Mouse (Mus musculus): ENCODE data around the gene Ptbp1.

Gene Ptbp1

DNA sequence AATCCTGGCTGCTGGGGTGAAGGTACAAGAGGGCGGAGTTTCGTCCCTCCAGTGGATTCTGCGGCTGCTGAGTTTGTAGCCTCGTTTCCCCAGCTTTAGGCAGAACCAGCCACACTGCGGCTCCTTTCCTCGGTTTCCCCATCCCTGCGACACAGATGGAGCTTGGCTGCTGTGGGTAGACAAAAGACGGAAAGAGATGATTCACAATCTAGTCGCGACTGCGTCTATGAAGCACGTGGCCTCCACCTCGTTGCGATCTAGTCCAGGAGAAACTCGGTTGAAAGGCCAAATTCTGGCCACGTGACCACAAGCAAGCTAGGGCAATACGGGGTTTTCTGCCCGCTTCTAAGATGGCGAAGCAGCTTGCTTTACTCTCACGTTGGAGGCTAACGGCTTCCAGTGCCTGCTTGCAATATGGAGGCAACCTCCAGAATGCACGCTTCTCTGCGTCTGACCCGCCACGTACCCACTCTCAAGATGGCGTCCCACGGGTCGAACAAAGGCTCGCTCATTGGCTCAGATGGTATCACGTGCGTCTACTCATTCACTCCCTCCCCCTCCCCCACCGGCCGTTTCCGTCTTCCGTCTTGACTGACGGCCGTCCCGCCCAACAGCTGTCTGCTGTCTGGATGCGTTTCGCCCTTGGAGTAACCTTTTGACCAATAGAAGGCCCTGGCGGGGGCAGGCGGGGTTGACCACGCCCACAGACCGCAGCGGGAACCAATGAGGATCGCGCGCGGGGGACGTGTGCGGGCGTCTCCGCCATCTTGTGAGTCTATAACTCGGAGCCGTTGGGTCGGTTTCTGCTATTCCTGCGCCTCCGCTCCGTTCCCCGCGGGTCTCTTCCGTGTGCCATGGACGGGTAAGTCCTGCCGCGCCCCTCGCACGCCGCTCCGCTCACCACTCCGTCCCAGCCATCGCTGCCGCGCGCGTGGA, at the start of gene Ptbp1:
TSS of gene Ptbp1 (plus strand) at position 568 of the 936 bp plus-strand sequence.
- DNase-seq (ENCODE audit: low spot score in 2 of 2): peak; percentile 99 to 100

DNA sequence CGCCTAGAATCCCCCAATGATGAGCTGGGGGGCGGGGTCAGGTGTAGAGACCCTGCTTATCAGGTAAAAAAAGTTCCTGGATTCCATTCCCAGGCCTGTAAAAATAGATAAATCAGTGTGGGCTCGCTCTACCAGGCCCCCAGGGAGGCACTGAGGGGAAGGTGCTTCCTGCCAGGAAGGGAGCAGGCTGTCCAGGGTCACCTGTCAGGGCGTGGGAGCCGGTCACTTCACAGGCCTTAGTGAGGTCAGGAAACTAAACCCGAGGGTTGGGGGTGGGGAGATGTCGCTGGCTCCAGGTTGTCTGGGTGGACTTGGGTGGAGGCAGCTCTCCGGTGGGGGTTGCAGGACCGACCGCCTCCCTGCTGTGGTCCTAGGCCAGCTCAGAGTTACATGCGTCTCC, 48.6 kb upstream of the Ptbp1 start:
- DNase-seq (ENCODE audit: low spot score in 2 of 2): no peak

DNA sequence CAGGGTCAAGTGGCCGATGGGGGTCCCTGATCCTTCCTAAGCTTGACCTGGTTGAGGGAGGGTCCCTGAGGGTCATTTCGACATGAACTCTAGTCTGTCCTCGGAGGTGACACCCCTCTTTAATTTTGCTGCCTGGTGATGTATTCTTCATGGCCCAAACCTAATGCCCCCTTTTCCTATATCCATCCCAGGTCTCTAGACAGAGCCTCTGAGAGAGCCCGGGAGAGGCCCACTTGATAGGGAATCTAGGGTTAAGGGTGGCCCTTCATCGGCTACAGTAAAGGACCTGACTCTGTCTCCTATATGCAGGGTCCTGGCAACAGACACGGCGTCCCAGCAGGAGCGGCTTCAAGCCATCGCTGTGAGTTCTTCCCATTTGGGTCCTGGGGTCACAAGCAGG, 47.9 kb upstream of the Ptbp1 start:
- no peak for DNase-seq (ENCODE audit: low spot score in 2 of 2)

DNA sequence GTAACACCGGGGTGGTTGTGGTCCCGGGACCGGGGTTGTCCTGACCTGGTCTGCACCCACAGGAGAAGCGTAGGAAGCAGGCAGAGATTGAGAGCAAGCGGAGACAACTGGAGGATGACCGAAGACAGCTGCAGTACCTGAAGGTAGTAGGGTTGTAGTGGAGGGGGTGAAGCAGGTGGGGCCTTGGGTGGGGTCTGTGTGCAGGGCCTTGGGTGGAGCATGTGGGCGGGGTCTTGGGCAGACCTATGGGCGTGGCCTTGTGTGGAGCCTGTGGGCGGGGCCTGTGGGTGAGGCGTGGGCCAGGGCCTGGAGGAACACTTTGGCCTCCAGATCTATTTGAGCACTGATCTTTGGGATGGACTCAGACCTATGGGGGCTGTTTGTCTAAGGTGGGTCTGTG, 47.3 kb upstream of the Ptbp1 start:
- DNase-seq (ENCODE audit: low spot score in 2 of 2): no peak

DNA sequence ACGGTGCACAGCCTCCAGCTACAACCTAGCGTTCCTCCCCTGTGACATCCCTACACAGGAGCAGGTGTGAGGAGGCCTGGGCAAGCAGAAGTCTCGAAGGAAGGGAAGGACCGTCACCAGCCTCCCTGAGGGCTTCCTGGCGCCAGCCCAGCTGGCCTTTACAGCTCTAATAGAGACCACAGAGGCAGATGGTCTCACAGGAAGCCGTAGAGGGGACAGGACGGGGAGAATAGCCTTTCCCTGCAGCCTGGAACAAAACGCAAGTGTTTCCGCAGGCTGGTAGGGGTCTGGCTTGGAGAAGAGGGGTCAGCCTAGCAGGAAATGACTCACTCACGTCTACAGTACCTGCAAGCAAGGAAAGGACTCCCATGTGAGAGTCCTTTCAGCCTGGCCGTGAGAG, 46.4 kb upstream of the Ptbp1 start:
- no peak for DNase-seq (ENCODE audit: low spot score in 2 of 2)

DNA sequence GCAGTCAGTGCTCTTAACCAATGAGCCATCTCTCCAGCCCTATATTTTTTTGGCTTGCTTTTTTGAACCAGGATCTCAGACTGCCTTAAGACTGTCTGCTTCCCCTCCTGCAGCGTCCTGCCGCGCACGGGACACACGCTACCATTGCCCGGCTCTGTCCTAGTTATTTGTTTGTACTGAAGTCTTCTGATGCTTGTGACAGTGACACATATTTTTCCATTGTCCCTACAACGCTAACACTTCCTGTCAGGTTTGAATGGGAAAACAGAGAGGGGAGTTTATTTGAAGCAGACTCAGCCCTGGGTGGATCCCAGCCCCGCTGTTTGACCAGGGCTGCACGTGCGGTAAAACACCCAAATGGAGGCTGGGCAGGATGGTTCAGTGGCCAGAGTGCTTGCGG, 45.5 kb upstream of the Ptbp1 start:
- DNase-seq (ENCODE audit: low spot score in 2 of 2): no peak

DNA sequence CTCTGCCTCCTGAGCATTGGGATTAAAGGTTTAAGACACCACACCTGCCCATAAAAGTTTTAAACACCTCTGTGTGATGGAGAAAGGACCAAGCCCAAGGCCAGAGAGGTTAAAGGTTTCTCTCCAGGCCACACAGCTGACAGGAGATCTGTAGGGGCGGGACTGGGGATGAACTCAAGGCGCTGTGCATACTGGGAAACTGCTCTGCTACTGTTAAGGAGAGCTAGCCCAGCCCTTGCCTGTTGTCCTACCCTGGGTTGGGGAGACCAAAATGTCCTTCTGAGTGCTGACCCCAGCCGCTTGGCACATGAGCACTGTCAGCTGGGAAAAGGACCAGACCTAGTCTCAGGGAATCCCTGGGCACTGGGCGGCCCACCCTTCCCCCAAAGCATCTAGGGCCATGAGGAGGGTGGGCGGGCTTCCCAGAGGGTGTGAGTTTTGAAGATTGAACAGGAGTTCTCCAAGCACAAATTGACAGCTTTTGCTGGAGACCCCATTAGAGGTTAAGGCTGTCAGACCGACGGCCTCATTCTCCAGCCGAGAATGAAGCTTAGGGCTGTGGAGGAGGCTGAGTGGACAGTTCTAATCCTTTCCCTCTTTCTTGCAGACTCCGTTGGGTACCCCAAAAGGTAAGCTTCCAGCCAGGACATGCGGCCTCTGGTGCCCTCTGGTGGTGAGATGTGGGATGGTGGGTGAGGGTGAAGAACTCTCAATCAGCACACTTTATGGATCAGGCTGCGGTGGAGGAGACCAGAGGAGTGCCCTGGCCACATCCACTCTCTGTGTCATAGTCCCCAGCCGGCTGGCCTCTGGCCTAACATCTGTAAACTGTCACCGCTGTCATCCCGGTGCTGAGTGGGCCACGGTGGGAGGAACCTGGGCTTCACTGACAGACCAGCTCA, 42.2 kb upstream of the Ptbp1 start:
- peak; percentile 74 to 94 for DNase-seq (ENCODE audit: low spot score in 2 of 2)

DNA sequence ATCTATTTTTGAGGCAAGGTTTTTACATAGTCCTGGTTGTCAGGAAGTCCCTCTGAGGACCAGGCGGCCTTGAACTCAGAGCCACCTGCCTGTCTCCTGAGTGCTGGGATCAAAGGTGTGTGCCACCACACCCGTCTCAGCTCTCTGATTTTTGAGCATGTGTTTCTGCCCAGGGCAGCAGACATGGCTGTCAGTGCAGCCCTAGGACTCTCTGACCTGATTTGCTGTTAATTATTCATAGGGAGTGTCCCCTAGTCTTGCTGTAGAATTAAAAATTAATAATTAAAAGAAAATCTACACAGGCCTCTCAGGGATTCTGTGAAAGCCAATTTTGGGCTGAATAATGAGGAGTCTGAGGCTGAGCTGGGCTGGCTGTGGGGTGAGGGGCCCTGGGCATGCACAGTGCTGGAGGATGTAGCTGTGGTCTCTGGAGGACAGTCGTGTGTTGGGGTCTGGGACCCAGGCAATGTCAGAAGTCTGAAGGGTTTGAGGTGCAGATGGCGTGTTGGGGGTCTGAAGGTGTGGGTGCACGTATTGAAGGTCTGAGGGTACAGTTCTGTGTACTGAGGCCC, 39.9 kb upstream of the Ptbp1 start:
- no peak for DNase-seq (ENCODE audit: low spot score in 2 of 2)

DNA sequence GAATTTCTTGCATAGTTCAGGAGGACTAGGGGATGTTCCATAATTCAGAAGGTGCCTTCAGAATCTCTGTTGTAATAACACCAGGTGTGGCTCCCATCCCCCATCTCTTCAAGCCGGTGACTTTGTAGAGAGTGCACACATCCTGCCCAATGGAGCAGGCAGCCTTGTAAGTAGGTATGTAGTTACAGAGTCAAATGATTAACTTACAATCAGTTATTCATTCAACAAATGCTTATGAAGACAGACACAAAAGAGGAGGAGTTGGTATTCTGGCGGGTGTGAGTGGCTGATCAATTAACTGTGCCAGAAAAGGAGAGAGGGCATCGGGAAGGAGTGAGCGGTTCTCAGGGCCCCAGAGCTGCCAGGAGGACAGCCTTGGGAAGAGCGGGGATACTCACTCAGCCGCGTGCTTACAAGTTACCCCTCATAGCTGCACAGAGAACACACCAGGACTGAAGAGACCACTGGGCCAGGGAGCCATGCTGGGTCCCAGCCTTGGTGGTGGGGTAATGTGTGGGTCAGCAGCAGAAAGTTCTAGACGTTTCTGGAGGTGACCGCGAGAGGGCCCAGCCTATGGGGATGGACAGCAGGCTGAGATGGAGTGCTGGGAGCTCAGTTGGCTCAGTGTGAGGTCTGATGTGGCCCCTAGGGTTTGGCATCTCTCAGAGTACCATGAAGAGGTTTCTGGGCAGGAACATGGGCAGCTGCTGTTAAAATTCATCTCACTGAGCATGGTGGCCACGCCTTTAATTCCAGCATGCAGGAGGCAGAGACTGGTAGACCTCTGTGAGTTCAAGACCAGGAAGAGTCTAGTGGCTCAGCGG, 38.3 kb upstream of the Ptbp1 start:
- no peak for DNase-seq (ENCODE audit: low spot score in 2 of 2)

DNA sequence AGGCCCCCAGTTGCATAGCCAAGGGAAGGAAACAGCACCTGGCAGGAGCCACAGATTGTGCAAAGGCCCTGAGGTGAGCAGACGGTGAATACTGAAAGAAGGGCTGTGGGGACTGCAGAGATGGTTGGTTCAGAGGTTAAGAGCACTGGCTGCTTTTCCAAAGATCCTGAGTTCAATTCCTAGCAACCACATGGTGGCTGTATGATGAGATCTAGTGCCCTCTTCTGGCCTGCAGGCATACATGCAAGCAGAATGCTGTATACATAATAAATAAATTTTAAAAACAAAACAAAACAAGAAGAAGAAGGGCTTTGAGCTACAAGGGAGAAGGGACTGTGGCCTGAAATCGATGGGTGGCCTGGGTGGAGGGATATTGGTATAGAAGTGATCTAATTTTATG, 37.1 kb upstream of the Ptbp1 start:
- no peak for DNase-seq (ENCODE audit: low spot score in 2 of 2)

DNA sequence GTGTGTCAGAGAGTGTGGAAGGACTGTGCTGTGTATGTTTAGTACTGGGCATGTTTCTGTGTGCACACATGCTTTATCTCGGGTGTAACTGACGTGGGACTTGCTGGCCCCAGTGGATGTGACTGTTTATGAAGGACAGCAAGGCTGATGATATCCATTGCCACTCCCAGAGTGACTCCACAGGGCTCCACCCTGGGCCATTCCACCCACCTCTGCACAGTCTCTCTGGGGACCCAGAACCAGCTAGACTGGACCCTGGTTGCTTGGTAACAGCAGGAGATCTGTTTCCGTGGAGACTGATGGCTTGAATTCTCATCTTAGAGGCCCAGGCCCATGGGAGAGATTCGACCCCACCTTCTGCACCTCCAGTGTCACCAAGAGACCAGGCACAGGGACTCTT, 36.0 kb upstream of the Ptbp1 start:
- DNase-seq (ENCODE audit: low spot score in 2 of 2): no peak

DNA sequence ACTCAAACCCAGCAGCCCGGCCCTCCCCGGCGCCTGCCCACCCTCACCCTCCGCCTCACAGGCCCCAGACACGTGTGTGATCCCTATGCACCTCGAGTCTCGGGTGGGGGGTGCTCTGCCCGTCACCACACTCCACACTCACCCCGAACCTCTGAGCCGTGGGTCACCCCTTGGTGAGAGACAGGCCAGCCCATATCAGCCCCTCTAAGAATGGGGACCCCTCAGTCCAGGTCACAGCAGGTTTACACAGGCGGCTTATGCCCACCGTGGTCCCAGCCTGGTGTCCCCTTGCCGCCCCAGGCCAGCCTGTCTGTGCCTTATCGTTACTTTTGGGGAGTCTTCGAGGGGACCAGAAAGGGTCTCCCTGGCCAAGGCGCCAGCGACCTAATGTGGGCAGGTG, 34.6 kb upstream of the Ptbp1 start:
- DNase-seq (ENCODE audit: low spot score in 2 of 2): no peak

DNA sequence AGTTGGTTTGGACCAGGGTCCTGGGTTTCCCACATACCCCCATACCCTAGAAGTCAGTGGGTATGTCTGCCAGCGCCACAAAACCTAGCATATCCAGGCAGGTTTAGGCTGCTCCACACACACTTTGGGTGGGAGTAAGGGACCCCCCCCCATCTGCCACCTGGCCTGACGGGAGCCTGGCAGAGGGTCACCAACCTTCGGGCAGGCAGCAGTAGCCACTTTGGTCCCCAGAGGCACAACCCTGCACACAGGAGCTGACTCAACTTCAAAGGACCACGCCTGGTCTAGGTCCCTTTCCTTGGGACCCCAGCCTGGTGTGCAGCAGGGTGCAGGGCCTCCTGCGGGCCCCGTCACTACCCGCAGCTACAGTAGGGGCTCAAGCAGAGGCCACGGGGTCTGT, 34.0 kb upstream of the Ptbp1 start:
- no peak for DNase-seq (ENCODE audit: low spot score in 2 of 2)

DNA sequence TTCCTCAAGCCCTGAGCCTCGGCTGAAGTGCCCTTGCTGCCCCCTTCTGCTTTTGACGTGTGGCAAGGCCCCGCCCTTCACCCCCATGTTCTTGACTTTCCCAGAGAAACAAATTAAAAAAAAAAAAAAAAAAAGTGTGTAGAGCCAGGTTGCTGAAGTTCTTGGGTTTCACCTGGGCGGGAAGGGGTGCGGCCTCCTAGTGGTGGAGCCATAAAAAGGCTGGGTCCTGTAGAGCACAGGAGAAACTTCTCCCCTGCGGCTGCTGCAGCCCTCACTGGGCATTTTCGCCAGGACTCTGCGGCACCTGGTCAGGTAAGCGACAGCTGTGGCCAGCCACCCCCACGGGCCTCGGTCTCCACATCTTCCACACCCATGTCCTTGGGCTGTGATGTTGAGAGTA, 33.4 kb upstream of the Ptbp1 start, which contains the start of gene Misp:
TSS of gene Misp (plus strand) at position 208 of the 400 bp plus-strand sequence.
- DNase-seq (ENCODE audit: low spot score in 2 of 2): no peak

DNA sequence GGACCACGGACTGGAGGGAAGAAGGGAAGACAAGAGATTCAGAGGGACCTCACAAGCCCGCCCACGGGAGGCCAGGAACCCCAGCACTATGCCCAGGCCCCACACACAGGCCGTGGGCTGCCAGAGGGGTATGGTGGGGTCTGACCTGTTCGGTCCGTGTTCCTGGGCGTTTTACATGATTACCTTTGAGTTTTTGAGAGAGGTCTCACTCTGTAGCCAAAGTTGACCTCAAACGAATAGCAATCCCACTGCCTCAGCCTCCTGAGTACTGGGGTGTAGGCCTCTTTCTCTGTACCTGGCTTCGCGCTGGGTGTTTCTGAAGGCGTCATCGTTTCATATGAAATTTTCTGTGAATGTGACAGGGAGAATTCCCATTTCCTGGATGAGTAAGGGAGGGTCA, 32.5 kb upstream of the Ptbp1 start:
- DNase-seq (ENCODE audit: low spot score in 2 of 2): no peak

DNA sequence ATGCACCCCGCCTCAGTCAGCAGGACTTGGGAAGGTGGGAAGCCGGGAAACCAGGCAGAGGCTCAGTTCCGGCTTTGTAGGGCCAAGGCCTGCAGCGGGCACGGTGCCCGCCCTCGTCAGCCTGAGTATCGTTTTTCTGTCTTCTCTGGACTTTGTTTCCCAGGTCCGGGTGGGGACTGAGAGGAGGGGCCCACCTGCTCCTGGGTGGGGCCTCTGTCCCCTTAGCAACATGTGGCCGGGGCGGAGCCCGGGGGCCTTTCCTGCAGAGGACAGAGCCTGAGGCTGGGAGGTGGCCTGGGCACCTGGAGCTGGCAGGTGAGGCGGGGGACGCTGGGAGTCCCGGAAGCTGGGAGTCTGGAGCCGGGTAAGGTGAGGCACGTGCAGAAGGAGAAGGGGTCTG, 31.9 kb upstream of the Ptbp1 start:
- no peak for DNase-seq (ENCODE audit: low spot score in 2 of 2)

DNA sequence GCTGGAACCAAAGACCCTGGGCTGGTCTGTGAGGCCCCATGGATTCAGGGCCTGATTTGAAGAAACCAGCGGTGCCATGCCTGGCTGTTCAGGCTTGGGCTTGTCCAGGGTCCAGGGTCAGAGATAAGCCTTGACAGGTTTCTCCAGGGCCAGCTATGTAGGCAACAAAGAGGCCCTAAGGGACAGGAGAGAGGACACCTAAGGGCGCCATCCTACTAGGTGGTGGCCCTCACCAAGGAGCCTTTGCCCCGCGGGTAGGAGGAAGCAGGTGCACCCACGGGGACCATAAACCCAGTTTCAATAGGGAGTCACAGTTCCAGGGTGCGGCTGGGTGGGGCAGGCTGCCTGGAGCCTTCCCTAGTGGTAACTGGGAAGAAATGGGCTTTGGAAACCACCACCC, 31.2 kb upstream of the Ptbp1 start:
- no peak for DNase-seq (ENCODE audit: low spot score in 2 of 2)

DNA sequence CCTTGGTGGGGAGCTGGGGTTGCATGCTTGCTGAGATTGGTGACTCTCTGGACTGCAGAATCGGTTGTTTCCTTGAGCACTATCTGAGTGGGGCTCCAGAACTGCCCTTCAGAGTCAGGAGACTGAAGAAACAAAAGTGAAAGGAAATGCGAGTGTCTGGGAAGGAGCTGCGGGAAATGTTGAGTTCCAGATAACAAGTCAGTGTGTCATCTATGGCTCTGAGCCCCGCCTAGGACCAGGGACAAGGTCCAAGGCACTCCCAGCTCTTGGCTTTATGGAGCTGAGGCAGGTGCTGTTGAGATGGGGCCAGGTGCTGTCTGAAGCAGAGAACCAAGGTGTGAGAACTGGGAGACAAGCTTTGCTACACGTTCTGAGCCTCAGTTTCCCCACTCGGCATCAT, 29.8 kb upstream of the Ptbp1 start:
- DNase-seq (ENCODE audit: low spot score in 2 of 2): no peak

DNA sequence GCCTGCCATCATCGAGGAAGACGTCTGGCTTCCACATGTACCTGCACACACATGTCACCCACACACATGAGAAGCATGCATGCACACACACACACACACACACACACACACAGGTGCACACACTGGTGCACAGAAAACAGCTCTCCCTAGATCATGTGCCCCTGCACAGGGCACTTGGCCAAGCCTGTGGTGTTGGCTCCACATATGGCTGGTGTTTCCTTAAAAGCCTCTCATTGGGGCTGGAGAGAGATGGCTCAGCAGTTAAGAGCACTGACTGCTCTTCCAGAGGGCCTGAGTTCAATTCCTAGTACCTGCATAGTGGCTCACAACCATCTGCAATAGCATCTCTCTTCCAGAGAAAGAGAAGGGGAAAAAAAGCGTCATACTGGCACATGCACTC, 22.6 kb upstream of the Ptbp1 start:
- DNase-seq (ENCODE audit: low spot score in 2 of 2): no peak

DNA sequence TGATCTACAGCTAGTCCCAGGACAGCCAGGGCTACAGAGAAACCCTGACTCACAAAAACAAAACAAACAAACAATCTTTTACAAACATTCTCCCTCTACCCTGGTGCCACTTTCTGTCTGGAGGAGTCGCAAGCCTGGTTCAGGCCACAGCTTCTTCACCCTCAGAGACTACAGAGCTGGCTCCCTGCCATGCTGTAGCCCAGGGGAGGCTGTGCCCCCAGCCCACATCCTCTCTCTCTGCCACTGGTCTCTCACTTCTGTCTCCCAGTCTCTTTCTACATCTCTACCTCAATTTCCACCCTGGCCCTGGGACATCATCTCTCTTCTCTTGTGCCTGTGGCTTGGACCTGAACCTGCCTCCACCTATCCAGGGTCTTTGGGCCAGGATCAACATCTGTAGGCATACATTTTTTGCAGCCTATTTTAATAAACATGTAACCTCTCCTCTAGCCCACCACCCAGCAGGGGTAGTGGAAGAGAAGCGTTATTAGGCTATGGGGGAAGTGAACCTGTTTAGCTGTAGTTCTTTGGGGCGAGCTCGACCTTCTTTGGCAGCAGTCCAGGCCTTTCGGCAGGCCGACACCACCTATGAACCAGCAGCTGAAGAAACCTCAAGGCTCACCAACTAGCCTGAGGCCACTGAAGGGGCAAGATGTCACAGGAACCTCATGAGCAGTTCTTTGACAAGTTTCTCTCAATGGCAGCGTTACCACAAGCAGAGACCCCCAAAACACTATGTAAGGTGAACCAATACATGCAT, 22.0 kb upstream of the Ptbp1 start:
- DNase-seq (ENCODE audit: low spot score in 2 of 2): peak in 1 of 2 experiments; percentile 39

DNA sequence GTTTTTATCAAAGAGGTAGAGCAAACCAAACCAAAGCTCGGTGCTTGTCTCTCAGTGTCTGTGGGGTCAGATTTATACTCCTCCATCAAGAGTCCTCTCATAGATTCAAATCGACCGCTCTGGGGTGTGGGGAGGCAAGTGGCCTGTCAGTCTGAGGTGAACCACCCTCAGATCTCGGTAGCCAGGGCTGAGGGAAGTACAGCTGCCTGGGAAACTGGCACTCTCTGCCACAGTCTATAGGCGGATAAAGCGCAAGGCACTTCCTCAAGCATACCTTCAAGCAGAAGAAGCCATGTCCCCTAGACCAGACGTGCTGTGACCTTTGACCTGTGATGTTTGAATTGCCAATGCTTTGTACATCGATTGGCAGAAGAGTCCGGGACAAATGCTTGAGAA, 21.4 kb upstream of the Ptbp1 start:
- DNase-seq (ENCODE audit: low spot score in 2 of 2): no peak

All from thymus, postnatal 10 days (tissue).